Mouse (Mus musculus): Measurements from ENCODE around the gene Kazn. TPM values are rescaled to one million over a fixed set of nuclear protein-coding genes. Genes with fewer than 3 reads are reported as not detected.

The Kazn gene
- polyA plus RNA-seq, 1 experiment from 2014 or later: 16.4 TPM

- Histone ChIP-seq H3K4me1 (replicated peaks; ENCODE audit: insufficient read depth, low read length) (no peaks in the 10 kb centered on the region), H3K4me2 (ENCODE audit: low read length) (no peak overlapping the region), H3K9ac (ENCODE audit: low read depth, low read length) (no peak overlapping the region), H3K27me3 (ENCODE audit: insufficient read depth, low read length) (no peaks in the 10 kb centered on the region), H3K4me3 (replicated peaks; ENCODE audit: low read depth, low read length) (no peak overlapping the region), H3K9me3 (replicated peaks; ENCODE audit: low read length) (no peaks in the 10 kb centered on the region), H3K27ac (no peak overlapping the region), H3K36me3 (ENCODE audit: insufficient read depth, low read length) (no peaks in the 10 kb centered on the region)
- 77% methylated on average over 5 of the region's 5 CpGs for WGBS
- no peak for TF ChIP-seq CTCF (IDR thresholded peaks at IDR 0.05; ENCODE audit: low read depth)
- no peak for DNase-seq (ENCODE audit: low spot score)
- no peak for ATAC-seq (replicated peaks; ENCODE audit: low FRiP score, low read depth)
Measured at GRCm38 (mm10) chr4:142130162-142130561, 109.0 kb downstream of the Kazn start.

GRCm38 (mm10) chr4:142127275-142127788, 111.9 kb downstream of the Kazn start:
- Histone ChIP-seq H3K36me3 (ENCODE audit: insufficient read depth, low read length) (no peaks in the 10 kb centered on the region), H3K4me1 (replicated peaks; ENCODE audit: insufficient read depth, low read length) (no peaks in the 10 kb centered on the region), H3K27me3 (ENCODE audit: insufficient read depth, low read length) (no peaks in the 10 kb centered on the region), H3K9me3 (replicated peaks; ENCODE audit: low read length) (no peaks in the 10 kb centered on the region), H3K27ac (peak overlapping the region; percentile 25; the same call in 1 of the 2 replicates), H3K4me2 (ENCODE audit: low read length) (no peak overlapping the region), H3K4me3 (replicated peaks; ENCODE audit: low read depth, low read length) (no peak overlapping the region), H3K9ac (ENCODE audit: low read depth, low read length) (no peak overlapping the region)
- DNase-seq (ENCODE audit: low spot score) (no peak), ATAC-seq (replicated peaks; ENCODE audit: low FRiP score, low read depth) (no peak)
- WGBS: 88% methylated on average over 6 of the region's 6 CpGs
- no peak for TF ChIP-seq CTCF (IDR thresholded peaks at IDR 0.05; ENCODE audit: low read depth)

- DNase-seq (ENCODE audit: low spot score): no peak
- no peak overlapping the region for H3K9ac ChIP-seq (ENCODE audit: low read depth, low read length)
- H3K9me3 ChIP-seq (replicated peaks; ENCODE audit: low read length): no peaks in the 10 kb centered on the region
- no peaks in the 10 kb centered on the region for H3K27me3 ChIP-seq (ENCODE audit: insufficient read depth, low read length)
- H3K4me1 ChIP-seq (replicated peaks; ENCODE audit: insufficient read depth, low read length): no peaks in the 10 kb centered on the region
- ATAC-seq (replicated peaks; ENCODE audit: low FRiP score, low read depth): no peak
- no peaks in the 10 kb centered on the region for H3K36me3 ChIP-seq (ENCODE audit: insufficient read depth, low read length)
- no peak for TF ChIP-seq CTCF (IDR thresholded peaks at IDR 0.05; ENCODE audit: low read depth)
- 66% methylated on average over 10 of the region's 10 CpGs for WGBS
- no peak overlapping the region for H3K4me3 ChIP-seq (replicated peaks; ENCODE audit: low read depth, low read length)
- peak overlapping the region; percentile 25; the same call in 1 of the 2 replicates for H3K27ac ChIP-seq
- no peak overlapping the region for H3K4me2 ChIP-seq (ENCODE audit: low read length)
Measured at GRCm38 (mm10) chr4:142126641-142127274, 112.4 kb downstream of the Kazn start.

- TF ChIP-seq CTCF (IDR thresholded peaks at IDR 0.05; ENCODE audit: low read depth): no peak
- no peak overlapping the region for H3K4me2 ChIP-seq (ENCODE audit: low read length)
- no peak overlapping the region for H3K4me3 ChIP-seq (replicated peaks; ENCODE audit: low read depth, low read length)
- 50% methylated on average over 1 of the region's 1 CpGs for WGBS
- H3K27ac ChIP-seq: no peak overlapping the region
- ATAC-seq (replicated peaks; ENCODE audit: low FRiP score, low read depth) (no peak), DNase-seq (ENCODE audit: low spot score) (no peak)
- no peaks in the 10 kb centered on the region for H3K27me3 ChIP-seq (ENCODE audit: insufficient read depth, low read length)
- H3K9me3 ChIP-seq (replicated peaks; ENCODE audit: low read length): no peaks in the 10 kb centered on the region
- no peaks in the 10 kb centered on the region for H3K36me3 ChIP-seq (ENCODE audit: insufficient read depth, low read length)
- H3K4me1 ChIP-seq (replicated peaks; ENCODE audit: insufficient read depth, low read length): no peaks in the 10 kb centered on the region
- H3K9ac ChIP-seq (ENCODE audit: low read depth, low read length): no peak overlapping the region
Measured at GRCm38 (mm10) chr4:142121164-142121563, 118.0 kb downstream of the Kazn start.

GRCm38 (mm10) chr4:142118522-142118921, 120.7 kb downstream of the Kazn start:
- no peak for TF ChIP-seq CTCF (IDR thresholded peaks at IDR 0.05; ENCODE audit: low read depth)
- Histone ChIP-seq H3K4me3 (replicated peaks; ENCODE audit: low read depth, low read length) (no peak overlapping the region), H3K4me2 (ENCODE audit: low read length) (no peak overlapping the region), H3K9ac (ENCODE audit: low read depth, low read length) (no peak overlapping the region), H3K27me3 (ENCODE audit: insufficient read depth, low read length) (no peaks in the 10 kb centered on the region), H3K4me1 (replicated peaks; ENCODE audit: insufficient read depth, low read length) (no peaks in the 10 kb centered on the region), H3K27ac (no peak overlapping the region), H3K36me3 (ENCODE audit: insufficient read depth, low read length) (no peaks in the 10 kb centered on the region), H3K9me3 (replicated peaks; ENCODE audit: low read length) (no peaks in the 10 kb centered on the region)
- ATAC-seq (replicated peaks; ENCODE audit: low FRiP score, low read depth): no peak
- peak; percentile 53 for DNase-seq (ENCODE audit: low spot score)
- WGBS: 35% methylated on average over 7 of the region's 7 CpGs

GRCm38 (mm10) chr4:142117993-142118392, 121.2 kb downstream of the Kazn start:
- Histone ChIP-seq H3K9me3 (replicated peaks; ENCODE audit: low read length) (no peaks in the 10 kb centered on the region), H3K4me1 (replicated peaks; ENCODE audit: insufficient read depth, low read length) (no peaks in the 10 kb centered on the region), H3K4me3 (replicated peaks; ENCODE audit: low read depth, low read length) (no peak overlapping the region), H3K9ac (ENCODE audit: low read depth, low read length) (no peak overlapping the region), H3K27ac (no peak overlapping the region), H3K36me3 (ENCODE audit: insufficient read depth, low read length) (no peaks in the 10 kb centered on the region), H3K27me3 (ENCODE audit: insufficient read depth, low read length) (no peaks in the 10 kb centered on the region), H3K4me2 (ENCODE audit: low read length) (no peak overlapping the region)
- no peak for DNase-seq (ENCODE audit: low spot score)
- no peak for TF ChIP-seq CTCF (IDR thresholded peaks at IDR 0.05; ENCODE audit: low read depth)
- ATAC-seq (replicated peaks; ENCODE audit: low FRiP score, low read depth): no peak; the same call in 1 of the 2 replicates
- 85% methylated on average over 12 of the region's 12 CpGs for WGBS

All from kidney, postnatal 0 days (tissue).